Mouse (Mus musculus) skeletal muscle tissue, adult 2 months (tissue): Measurements from ENCODE around the gene Chrnd.

Experiments
- DNase-seq: peaks from one replicate; pipeline ENCODE4 v3.0.0-alpha.2; 2012; ENCODE audit warnings: low read depth, low spot score

The Chrnd gene

DNA sequence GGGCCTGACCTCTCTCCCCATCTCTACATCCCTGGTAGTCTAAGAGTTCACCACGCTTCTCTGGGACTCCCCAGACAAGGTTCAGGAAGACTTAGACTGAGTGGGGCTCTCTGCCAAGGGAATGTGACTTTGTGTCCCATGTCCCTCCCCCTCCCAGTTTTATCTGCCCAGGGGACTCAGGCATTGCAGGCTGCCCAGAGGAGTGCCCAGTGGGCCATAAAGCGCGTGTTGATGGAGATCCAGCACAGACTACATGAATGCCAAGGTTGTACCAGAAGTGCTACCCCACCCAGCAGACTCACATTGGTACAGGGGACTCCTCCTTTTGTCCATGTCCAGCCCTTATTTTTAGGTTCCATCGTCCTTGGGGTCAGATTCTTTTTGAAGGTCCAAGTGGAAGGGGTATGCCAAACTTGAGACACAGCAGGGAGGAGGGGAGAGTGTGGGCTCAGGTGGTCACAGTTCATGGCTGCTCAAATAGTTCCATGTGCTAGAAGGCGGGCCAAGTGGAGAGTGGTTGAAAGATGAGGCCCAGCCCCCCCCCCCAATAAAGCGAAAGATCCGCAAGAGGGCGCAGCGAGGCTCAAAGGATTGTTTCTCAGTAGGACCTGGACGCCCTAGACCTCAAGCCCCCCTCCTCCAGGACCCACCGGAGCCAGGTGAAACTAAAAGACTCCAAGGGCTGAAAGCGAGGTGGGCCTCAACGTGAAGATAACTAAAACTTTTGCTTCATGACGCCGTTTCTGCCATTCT, 6.2 kb upstream of the Chrnd start:
- DNase-seq = no peak

DNA sequence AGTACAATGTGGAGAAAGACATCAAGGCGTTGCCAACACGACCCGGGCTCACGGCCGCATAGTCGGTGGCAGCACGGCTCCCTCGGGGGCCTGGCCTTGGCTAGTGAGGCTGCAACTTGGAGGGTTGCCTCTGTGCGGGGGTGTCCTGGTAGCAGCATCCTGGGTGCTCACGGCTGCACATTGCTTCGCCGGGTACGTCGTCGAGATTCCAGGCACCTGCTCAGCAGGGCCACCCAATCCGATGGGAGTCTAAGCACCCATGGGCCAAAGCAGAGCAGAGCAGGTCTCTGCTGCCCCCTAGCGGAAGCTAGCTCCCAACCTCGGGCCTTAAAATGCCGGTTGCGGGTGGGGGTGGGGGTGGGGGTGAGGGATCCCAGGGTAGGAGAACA, 5.7 kb upstream of the Chrnd start:
- peak; percentile 52 for DNase-seq

- DNase-seq = no peak
These were observed 4.9 kb upstream of the Chrnd start for GRCm38 (mm10) chr1:87185526-87185925.

DNA sequence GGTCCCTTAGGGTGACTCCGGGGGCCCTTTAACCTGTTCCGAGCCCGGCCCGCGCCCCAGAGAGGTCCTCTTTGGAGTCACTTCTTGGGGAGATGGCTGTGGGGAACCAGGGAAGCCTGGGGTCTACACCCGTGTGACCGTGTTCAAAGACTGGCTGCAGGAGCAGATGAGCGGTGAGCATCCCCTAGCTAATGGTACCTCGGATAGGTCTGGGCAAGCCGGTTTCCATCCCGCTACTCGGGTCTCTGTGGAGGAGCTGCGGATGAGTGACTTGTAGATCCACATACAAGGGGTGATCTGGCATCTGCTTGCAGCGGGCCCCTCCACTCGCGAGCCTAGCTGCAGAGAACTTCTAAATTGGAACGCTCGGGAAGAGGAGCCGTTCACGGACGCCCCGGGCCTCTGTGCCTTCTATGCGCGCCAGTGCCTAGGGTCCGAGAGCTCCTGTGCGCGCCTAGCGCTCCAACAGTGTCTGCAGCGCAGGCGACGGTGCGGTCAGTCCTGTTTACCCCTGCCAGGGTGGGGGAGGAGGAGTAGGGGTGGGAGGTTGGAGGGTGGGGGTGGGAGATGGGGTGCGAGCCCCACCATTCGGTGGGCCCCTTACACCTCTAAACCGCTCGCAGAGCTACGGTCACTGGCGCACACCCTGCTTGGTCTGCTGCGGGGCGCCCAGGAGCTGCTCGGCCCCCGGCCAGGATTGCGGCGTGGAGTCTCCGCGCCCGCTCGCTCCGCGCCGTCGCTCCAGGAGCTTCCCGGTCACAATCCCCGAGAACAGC, 4.0 kb upstream of the Chrnd start:
- no peak for DNase-seq

GRCm38 (mm10) chr1:87187037-87187355, 3.4 kb upstream of the Chrnd start:
- DNase-seq = peak; percentile 21

- DNase-seq = no peak
These were observed 6.9 kb downstream of the Chrnd start for GRCm38 (mm10) chr1:87197296-87197695.

- DNase-seq = no peak
These were observed 8.0 kb downstream of the Chrnd start for GRCm38 (mm10) chr1:87198119-87199065.

DNA sequence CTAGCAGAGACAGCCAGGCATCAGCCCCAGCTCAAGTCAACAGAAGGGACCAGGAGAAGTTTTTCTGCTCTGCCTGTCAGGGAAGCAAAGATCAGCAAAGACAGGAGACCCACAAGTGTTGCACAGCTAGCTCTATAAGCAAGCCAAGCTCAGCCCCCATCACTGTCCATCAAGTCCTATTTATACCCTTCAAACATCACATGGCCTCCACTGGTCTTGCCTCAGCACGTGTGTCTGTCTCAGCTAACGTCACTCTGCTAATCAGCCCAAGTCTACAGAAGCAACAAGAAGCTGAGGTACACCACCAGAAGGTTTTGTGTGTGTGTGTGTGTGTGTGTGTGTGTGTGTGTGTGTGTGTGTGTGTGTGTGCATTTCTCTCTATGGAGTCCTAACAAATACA, 10.4 kb downstream of the Chrnd start:
- no peak for DNase-seq

DNA sequence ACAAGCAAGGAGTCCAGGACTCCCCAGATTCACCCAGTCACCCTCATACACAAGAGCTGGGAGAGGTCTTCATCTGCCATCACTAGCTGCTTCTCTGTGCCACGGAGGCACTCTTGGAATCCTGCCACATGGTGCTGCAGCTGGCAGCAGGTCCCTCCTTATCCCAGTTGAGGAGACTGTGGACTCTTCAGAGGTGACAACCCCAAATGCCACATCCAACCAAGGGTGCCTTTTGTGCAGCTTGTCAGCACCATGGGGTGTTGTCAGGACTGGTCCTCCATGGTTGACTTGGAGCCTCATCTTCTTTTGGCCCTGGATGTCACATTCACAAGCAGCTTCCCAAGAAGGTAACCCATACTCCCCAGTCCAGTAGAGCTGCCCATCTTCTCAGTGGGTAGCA, 11.4 kb downstream of the Chrnd start:
- no peak for DNase-seq

- DNase-seq = no peak
These were observed 13.4 kb downstream of the Chrnd start for GRCm38 (mm10) chr1:87203779-87204178.

GRCm38 (mm10) chr1:87204465-87204864, 14.1 kb downstream of the Chrnd start, which contains the start of gene Chrng:
Gene Chrng, plus strand, starts transcription at chr1:87204657.
- DNase-seq = no peak

GRCm38 (mm10) chr1:87205038-87205437, 14.6 kb downstream of the Chrnd start:
- no peak for DNase-seq

GRCm38 (mm10) chr1:87205502-87205901, 15.1 kb downstream of the Chrnd start:
- DNase-seq = no peak

DNA sequence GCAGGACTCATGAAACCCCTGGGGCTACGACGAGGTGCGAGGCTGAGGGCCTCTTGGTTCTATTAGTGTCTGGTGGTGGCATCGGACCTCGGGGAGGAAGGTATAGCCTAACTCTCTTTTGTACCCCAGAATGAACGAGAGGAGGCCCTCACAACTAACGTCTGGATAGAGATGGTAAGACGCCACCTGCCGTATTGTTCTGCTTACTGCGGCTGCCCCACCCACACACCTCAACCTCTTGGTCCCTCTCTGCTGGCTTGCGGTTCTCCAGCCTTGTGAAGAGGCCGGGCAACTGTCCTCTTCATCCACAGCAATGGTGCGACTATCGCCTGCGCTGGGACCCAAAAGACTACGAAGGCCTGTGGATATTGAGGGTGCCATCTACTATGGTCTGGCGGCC, 15.9 kb downstream of the Chrnd start:
- no peak for DNase-seq

- no peak for DNase-seq
These were observed 21.0 kb downstream of the Chrnd start for GRCm38 (mm10) chr1:87211431-87211830.

DNA sequence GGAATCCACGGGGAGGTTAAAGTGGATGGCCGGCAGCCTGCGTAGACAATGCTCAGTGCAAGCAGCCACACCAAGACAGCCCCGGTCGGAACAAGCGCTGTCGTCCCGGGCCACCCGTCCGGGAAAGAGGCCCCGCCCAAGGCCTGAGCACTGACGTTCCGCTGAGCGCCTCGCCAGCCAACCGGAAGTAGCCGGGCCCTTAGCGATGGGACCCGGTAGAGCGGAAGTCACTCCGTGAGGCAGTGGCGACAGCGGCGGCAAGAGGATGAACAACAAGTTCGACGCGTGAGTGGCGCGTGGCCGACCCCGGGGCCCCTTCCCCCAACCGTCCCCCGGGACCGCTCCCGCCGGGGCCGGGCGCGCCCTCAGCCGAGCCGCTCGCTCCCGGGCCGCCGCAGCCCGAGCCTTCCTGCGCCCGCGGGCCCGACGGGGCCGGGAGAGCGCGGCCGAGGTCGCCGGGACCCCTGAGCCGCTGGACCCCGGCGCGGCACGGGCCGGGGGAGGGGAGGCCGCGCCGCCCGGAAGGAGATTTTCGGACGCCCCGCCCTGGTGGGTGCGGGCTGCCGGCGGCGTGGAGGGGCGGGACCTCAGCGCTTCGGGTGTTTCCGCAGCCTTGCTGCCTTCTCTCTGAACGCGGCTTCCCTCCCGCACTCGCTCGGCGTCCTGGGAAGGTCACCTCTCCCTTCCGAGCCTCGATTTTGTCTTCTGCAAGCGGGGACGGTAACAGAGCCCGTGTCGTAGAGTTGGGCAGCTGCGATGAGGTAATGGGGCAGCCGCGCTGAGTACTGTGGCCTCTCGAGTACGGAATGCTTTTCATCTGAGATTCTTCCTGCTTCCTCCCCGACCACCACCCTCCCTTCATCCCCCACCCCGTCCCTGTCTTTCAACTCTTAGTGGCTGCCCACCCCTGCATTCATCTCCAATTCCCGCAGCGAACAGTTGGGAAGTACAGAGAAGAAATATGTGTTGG, 23.6 kb downstream of the Chrnd start, which contains the start of gene Eif4e2:
Gene Eif4e2 (plus strand): TSS at position 180 of the 970 bp plus-strand sequence.
- peak; percentile 93 for DNase-seq

GRCm38 (mm10) chr1:87214748-87215147, 24.3 kb downstream of the Chrnd start:
- DNase-seq = no peak

- no peak for DNase-seq
These were observed 27.5 kb downstream of the Chrnd start for GRCm38 (mm10) chr1:87217938-87218337.

DNA sequence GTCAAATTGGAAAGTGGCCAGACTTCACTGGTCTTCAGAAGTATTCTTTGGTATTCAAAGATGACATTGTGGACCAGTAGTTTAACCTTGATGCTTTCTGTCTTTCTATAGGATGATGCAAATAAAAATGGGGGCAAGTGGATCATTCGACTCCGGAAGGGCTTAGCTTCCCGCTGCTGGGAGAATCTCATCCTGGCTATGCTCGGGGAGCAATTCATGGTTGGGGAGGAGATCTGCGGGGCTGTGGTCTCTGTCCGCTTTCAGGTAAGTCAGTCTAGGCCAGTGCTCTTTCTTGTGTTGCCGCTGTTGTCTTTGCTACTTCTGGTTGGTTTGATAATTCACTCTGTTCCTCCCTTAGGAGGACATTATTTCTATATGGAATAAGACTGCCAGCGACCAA, 35.3 kb downstream of the Chrnd start:
- no peak for DNase-seq

- DNase-seq = no peak
These were observed 36.2 kb downstream of the Chrnd start for GRCm38 (mm10) chr1:87226409-87227159.
